Mouse (Mus musculus): ENCODE measurements at regions not wholly inside any gene's neighbourhood (a gene's known extent, or its start where the extent isn't known, plus 50 kb on each side); places are given as distances from the start of the nearest gene placed in this dataset.

DNA sequence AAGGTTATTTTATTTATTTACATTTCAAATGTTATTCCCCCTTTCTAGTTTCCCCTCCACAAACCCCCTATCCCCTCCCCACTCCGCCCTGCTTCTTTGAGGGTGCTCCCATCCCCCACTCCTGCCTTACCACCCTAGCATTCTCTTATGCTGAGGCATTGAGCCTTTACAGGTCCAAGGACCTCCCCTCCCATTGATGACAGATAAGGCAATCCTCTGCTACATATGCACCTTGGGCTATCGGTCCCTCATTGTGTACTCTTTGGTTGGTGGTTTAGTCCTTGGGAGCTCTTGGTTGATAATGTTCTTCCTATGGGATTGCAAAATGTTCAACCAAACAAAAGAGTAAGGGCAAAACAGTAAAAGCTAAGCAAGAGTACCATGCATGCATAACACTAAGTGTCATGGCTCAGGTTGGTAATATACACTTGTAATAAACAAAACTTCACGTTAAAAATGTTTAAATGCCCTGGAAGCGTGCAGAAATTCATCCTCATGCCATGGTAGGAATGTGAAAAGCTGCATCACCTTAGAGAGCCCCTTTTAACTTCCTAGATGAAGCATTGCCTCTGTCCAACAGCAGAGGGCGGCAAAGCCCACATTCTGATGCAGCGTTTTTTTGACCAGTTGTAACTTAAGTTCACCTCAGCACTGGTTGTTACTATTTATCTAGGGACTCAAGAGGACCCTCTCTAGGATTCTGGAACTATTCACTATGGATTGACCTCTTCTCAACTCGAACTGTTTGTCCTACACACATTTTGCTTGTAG lies 207.6 kb downstream of the Rdh14 start:
- WGBS, result 15% methylated on average over 7 of the region's 7 CpGs
- Histone ChIP-seq H3K4me3 (ENCODE audit: low read length) (no peak overlapping the region), H3K27me3 (ENCODE audit: control insufficient read depth, insufficient read depth, low read depth, low read length) (no peaks in the 10 kb centered on the region), H3K27ac (ENCODE audit: low read length) (no peak overlapping the region), H3K9me3 (ENCODE audit: control insufficient read depth, low read length) (no peaks in the 10 kb centered on the region), H3K4me1 (replicated peaks; ENCODE audit: control insufficient read depth, insufficient read depth, low read length) (no peaks in the 10 kb centered on the region), H3K9ac (ENCODE audit: low read length) (no peak overlapping the region), H3K4me2 (ENCODE audit: low read depth, low read length) (no peak overlapping the region), H3K36me3 (ENCODE audit: control insufficient read depth, insufficient read depth, low read length) (no peaks in the 10 kb centered on the region)
- no peak for ATAC-seq (ENCODE audit: low read depth)

- no peaks in the 10 kb centered on the region for H3K9me3 ChIP-seq (ENCODE audit: control insufficient read depth, low read length)
These were observed 209.5 kb downstream of the Rdh14 start for GRCm38 (mm10) chr12:10600111-10600510.

GRCm38 (mm10) chr12:10618319-10618718 lies 227.7 kb downstream of the Rdh14 start:
- H3K27me3 ChIP-seq (ENCODE audit: control insufficient read depth, insufficient read depth, low read depth, low read length), result no peaks in the 10 kb centered on the region
- H3K4me1 ChIP-seq (replicated peaks; ENCODE audit: control insufficient read depth, insufficient read depth, low read length), result no peaks in the 10 kb centered on the region
- no peak overlapping the region for H3K4me3 ChIP-seq (ENCODE audit: low read length)
- no peak overlapping the region for H3K27ac ChIP-seq (ENCODE audit: low read length)
- no peak for ATAC-seq (ENCODE audit: low read depth)
- no peak overlapping the region for H3K4me2 ChIP-seq (ENCODE audit: low read depth, low read length)
- no peaks in the 10 kb centered on the region for H3K36me3 ChIP-seq (ENCODE audit: control insufficient read depth, insufficient read depth, low read length)
- no peaks in the 10 kb centered on the region for H3K9me3 ChIP-seq (ENCODE audit: control insufficient read depth, low read length)
- no peak overlapping the region for H3K9ac ChIP-seq (ENCODE audit: low read length)

More at GRCm38 (mm10) chr12:10600111-10600510, 209.5 kb downstream of the Rdh14 start:
- Histone ChIP-seq H3K4me2 (ENCODE audit: low read depth, low read length) (no peak overlapping the region), H3K4me3 (ENCODE audit: low read length) (no peak overlapping the region), H3K27ac (ENCODE audit: low read length) (no peak overlapping the region), H3K9ac (ENCODE audit: low read length) (no peak overlapping the region), H3K36me3 (ENCODE audit: control insufficient read depth, insufficient read depth, low read length) (no peaks in the 10 kb centered on the region), H3K27me3 (ENCODE audit: control insufficient read depth, insufficient read depth, low read depth, low read length) (no peaks in the 10 kb centered on the region), H3K4me1 (replicated peaks; ENCODE audit: control insufficient read depth, insufficient read depth, low read length) (no peaks in the 10 kb centered on the region)
- 74% methylated on average over 6 of the region's 6 CpGs for WGBS
- no peak for ATAC-seq (ENCODE audit: low read depth)

DNA sequence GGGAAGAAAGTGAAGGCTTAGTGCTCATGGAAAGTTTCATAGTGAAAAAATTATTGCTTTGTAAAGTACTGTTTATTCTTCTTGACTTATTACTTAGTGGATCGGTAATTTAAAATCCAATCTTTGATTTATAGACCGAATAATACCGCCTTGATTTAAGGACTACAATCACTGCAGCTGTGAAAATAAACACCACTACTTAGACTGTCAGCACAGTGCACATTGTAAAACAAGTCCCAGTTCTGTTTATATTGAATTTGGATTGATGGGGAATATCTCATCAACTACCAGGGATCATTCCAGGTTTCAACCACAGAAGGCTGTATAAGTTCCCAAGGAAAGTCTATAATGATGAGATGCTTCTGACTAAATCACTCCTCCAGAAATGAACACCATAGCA lies 230.0 kb downstream of the Rdh14 start:
- no peak for ATAC-seq (ENCODE audit: low read depth)
- 32% methylated on average over 3 of the region's 3 CpGs for WGBS
- no peaks in the 10 kb centered on the region for H3K9me3 ChIP-seq (ENCODE audit: control insufficient read depth, low read length)
- no peaks in the 10 kb centered on the region for H3K36me3 ChIP-seq (ENCODE audit: control insufficient read depth, insufficient read depth, low read length)
- H3K4me2 ChIP-seq (ENCODE audit: low read depth, low read length), result no peak overlapping the region
- H3K9ac ChIP-seq (ENCODE audit: low read length), result no peak overlapping the region
- H3K27ac ChIP-seq (ENCODE audit: low read length), result no peak overlapping the region
- no peaks in the 10 kb centered on the region for H3K27me3 ChIP-seq (ENCODE audit: control insufficient read depth, insufficient read depth, low read depth, low read length)
- no peaks in the 10 kb centered on the region for H3K4me1 ChIP-seq (replicated peaks; ENCODE audit: control insufficient read depth, insufficient read depth, low read length)
- no peak overlapping the region for H3K4me3 ChIP-seq (ENCODE audit: low read length)

DNA sequence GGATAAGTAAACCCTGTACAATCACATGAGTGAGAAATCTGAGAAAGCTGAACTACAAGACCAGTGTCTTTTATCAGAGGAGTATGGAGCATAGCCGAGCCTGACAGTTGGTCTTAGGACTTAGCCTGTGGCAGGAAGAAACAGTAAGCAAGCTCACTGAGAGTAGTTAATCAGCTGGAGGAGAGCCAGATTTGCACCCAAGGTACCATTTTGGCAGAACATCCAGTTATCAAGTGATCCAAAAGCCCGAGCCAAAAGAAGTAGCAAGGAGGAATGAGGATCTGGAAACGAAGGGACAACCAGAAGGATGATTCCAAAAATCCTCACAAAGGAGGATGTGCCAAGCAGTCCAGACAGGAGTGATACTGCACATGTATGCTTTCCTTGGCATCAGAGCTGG lies 248.0 kb downstream of the Rdh14 start:
- WGBS, result 63% methylated on average over 3 of the region's 3 CpGs
- no peaks in the 10 kb centered on the region for H3K9me3 ChIP-seq (ENCODE audit: control insufficient read depth, low read length)
- H3K4me2 ChIP-seq (ENCODE audit: low read depth, low read length), result no peak overlapping the region
- no peaks in the 10 kb centered on the region for H3K4me1 ChIP-seq (replicated peaks; ENCODE audit: control insufficient read depth, insufficient read depth, low read length)
- H3K27me3 ChIP-seq (ENCODE audit: control insufficient read depth, insufficient read depth, low read depth, low read length), result no peaks in the 10 kb centered on the region
- H3K4me3 ChIP-seq (ENCODE audit: low read length), result no peak overlapping the region
- H3K9ac ChIP-seq (ENCODE audit: low read length), result no peak overlapping the region
- no peak overlapping the region for H3K27ac ChIP-seq (ENCODE audit: low read length)
- no peaks in the 10 kb centered on the region for H3K36me3 ChIP-seq (ENCODE audit: control insufficient read depth, insufficient read depth, low read length)
- no peak for ATAC-seq (ENCODE audit: low read depth)

GRCm38 (mm10) chr12:10654466-10655184 lies 264.1 kb downstream of the Rdh14 start:
- H3K4me1 ChIP-seq (replicated peaks; ENCODE audit: control insufficient read depth, insufficient read depth, low read length), result no peaks in the 10 kb centered on the region
- no peaks in the 10 kb centered on the region for H3K9me3 ChIP-seq (ENCODE audit: control insufficient read depth, low read length)
- no peaks in the 10 kb centered on the region for H3K36me3 ChIP-seq (ENCODE audit: control insufficient read depth, insufficient read depth, low read length)
- H3K4me3 ChIP-seq (ENCODE audit: low read length), result no peak overlapping the region
- H3K27ac ChIP-seq (ENCODE audit: low read length), result no peak overlapping the region
- WGBS, result 62% methylated on average over 6 of the region's 6 CpGs
- ATAC-seq (ENCODE audit: low read depth), result no peak
- no peak overlapping the region for H3K4me2 ChIP-seq (ENCODE audit: low read depth, low read length)
- no peaks in the 10 kb centered on the region for H3K27me3 ChIP-seq (ENCODE audit: control insufficient read depth, insufficient read depth, low read depth, low read length)
- H3K9ac ChIP-seq (ENCODE audit: low read length), result no peak overlapping the region

DNA sequence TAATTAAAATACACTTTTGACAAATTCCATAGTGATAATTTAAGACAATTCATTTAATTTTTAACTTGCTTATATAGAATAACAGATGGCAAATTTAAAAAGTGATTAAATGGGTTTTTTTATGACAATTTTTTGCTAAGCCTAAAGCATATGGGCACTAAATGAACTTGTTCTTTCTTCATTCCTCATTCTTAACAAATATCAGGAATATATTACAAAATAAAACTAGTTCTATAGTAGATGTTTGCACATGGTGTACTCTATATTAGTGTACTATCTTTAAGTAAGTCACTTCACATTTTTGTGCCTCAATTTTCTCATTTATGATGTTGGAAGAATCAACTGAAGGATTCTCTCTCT lies 264.6 kb downstream of the Rdh14 start:
- no peaks in the 10 kb centered on the region for H3K27me3 ChIP-seq (ENCODE audit: control insufficient read depth, insufficient read depth, low read depth, low read length)
- H3K4me2 ChIP-seq (ENCODE audit: low read depth, low read length), result no peak overlapping the region
- H3K9ac ChIP-seq (ENCODE audit: low read length), result no peak overlapping the region
- no peak overlapping the region for H3K27ac ChIP-seq (ENCODE audit: low read length)
- no peak for ATAC-seq (ENCODE audit: low read depth)
- no peak overlapping the region for H3K4me3 ChIP-seq (ENCODE audit: low read length)
- no peaks in the 10 kb centered on the region for H3K4me1 ChIP-seq (replicated peaks; ENCODE audit: control insufficient read depth, insufficient read depth, low read length)
- H3K9me3 ChIP-seq (ENCODE audit: control insufficient read depth, low read length), result no peaks in the 10 kb centered on the region
- H3K36me3 ChIP-seq (ENCODE audit: control insufficient read depth, insufficient read depth, low read length), result no peaks in the 10 kb centered on the region

- no peak for ATAC-seq (ENCODE audit: low read depth)
- no peak overlapping the region for H3K9ac ChIP-seq (ENCODE audit: low read length)
- 59% methylated on average over 2 of the region's 2 CpGs for WGBS
These were observed 268.3 kb downstream of the Rdh14 start for GRCm38 (mm10) chr12:10658826-10659225.

GRCm38 (mm10) chr12:10686747-10687146 lies 296.2 kb downstream of the Rdh14 start:
- 84% methylated on average over 4 of the region's 4 CpGs for WGBS
- Histone ChIP-seq H3K9me3 (ENCODE audit: control insufficient read depth, low read length) (no peaks in the 10 kb centered on the region), H3K27ac (ENCODE audit: low read length) (no peak overlapping the region), H3K4me3 (ENCODE audit: low read length) (no peak overlapping the region), H3K9ac (ENCODE audit: low read length) (no peak overlapping the region), H3K36me3 (ENCODE audit: control insufficient read depth, insufficient read depth, low read length) (no peaks in the 10 kb centered on the region), H3K4me2 (ENCODE audit: low read depth, low read length) (no peak overlapping the region), H3K27me3 (ENCODE audit: control insufficient read depth, insufficient read depth, low read depth, low read length) (no peaks in the 10 kb centered on the region), H3K4me1 (replicated peaks; ENCODE audit: control insufficient read depth, insufficient read depth, low read length) (no peaks in the 10 kb centered on the region)
- no peak for ATAC-seq (ENCODE audit: low read depth)

More at GRCm38 (mm10) chr12:10658826-10659225, 268.3 kb downstream of the Rdh14 start:
- Histone ChIP-seq H3K9me3 (ENCODE audit: control insufficient read depth, low read length) (no peaks in the 10 kb centered on the region), H3K4me1 (replicated peaks; ENCODE audit: control insufficient read depth, insufficient read depth, low read length) (no peaks in the 10 kb centered on the region), H3K4me3 (ENCODE audit: low read length) (no peak overlapping the region), H3K36me3 (ENCODE audit: control insufficient read depth, insufficient read depth, low read length) (no peaks in the 10 kb centered on the region), H3K4me2 (ENCODE audit: low read depth, low read length) (no peak overlapping the region), H3K27me3 (ENCODE audit: control insufficient read depth, insufficient read depth, low read depth, low read length) (no peaks in the 10 kb centered on the region), H3K27ac (ENCODE audit: low read length) (no peak overlapping the region)

Data from lung, embryonic 16.5 days (tissue).